Mouse (Mus musculus) bone marrow, adult 2 months (tissue): ENCODE results near the gene Nav2.

Experiments used
- CTCF ChIP-seq: fragments of 200-500 bp; IDR thresholded peaks from 2 replicates; pipeline ENCODE4 v1.5.1; 2011; ENCODE audit warnings: low read length, control low read depth; ENCODE audit not compliant: control insufficient read depth, insufficient read depth
- POLR2A ChIP-seq: fragments of 200-500 bp; IDR thresholded peaks from 2 replicates; pipeline ENCODE4 v1.6.1; 2011; ENCODE audit warnings: low read depth, mild to moderate bottlenecking, control low read depth, low read length, borderline replicate concordance; ENCODE audit not compliant: control insufficient read depth

- TF ChIP-seq CTCF (no peak), POLR2A (no peak)
Measured at GRCm38 (mm10) chr7:49087154-49087553, 178.6 kb downstream of the Nav2 start.
